Mouse (Mus musculus): ENCODE data around the gene Zfp986.
"Not testable (repeated sequence)": the region's sequence is repeated elsewhere in the genome, so short reads cannot be mapped to it uniquely, and the experiment has no call there.

Gene Zfp986

DNA sequence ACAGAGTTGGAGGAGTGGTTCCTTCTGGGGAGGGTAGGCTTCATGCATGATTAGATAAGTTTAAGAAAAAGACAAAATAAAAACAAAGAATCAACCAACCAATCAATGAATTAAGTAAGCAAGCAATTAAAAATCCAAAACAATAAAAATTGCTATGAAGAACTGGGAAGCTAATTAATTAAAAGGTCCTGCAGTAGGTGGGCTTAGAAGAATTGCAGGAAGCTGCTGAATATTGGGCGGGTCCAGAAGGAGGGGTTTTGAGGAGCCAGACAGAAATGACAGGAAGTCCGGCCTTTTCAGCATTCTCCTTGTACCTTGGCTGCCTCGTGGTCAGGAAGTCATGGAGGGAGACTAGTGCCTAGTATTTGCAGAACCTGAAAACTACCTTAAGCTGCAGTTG lies at the start of gene Zfp986:
Zfp986 (plus strand) TSS at position 301 of the 400 bp plus-strand sequence.
- not testable (repeated sequence) for DNase-seq

DNA sequence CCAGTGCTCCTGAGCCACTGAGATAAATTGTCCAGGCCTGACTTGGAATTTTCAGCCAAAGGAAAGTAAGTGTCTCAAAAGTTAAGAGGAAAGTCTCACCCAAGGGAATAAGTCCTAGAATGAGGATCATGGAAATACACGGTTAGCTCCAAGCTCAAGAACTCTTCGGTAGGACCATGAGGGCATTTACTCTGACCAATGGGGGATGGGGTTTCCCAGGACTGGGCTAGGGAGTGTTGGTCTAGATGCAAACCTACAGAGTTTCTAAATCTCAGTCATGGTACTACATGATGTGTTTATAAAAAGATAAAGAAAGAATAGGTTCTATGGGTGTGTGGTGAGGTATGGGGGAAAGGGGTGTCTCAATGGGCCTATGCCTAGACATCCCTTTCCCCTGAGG lies 48.6 kb upstream of the Zfp986 start:
- not testable (repeated sequence) for DNase-seq

DNA sequence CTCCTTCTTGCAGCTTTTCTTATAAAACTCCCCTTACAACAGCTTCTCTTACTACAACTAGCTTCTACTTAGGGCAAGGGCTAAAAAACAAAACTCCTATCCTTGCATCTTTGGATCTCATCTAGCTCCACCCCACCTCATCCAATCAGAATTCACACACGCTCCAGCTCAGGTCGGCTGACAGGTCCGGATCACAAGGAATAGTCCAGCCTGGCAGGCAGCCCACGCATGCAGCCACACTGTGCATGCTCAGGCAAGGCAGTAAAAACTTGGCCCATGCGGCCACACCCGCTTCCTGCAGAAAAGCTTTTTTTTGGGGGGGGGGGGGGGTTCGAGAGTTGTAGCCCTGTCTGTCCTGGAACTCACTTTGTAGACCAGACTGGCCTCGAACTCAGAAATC lies 43.0 kb upstream of the Zfp986 start:
- DNase-seq, result not testable (repeated sequence)

DNA sequence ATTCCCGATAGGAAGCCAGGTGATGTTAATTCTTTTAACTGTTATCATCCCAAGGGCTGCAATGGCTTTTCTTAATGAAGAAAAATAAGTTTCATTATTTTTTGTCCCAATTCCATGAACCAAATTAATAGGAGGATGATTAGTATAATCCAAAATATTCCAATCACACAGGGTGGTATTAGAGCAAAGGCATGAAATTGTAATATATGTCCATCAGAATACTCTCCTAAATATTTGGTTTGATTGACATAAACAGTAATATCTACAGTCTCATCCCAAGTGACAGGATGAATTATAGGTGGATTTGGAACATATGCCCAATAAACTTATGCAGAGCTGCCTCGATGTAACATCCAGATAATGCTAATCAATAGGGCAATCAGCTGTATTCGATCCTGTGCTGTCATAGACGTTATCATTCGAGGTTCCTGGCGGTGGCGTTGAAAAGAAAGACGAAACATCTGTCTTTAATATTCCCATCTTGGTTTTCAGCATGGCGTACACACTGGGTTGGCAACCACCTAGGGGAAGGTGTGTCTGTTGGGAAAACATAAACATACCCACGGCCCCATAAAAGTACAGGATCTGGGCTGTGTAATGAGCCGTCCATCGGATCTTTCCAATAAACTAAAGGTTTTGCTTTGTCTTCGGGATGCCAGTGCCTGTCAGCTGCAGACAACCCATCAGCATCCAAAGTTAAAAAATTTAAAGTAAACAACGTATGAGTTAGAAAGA lies 37.1 kb upstream of the Zfp986 start:
- not testable (repeated sequence) for DNase-seq

DNA sequence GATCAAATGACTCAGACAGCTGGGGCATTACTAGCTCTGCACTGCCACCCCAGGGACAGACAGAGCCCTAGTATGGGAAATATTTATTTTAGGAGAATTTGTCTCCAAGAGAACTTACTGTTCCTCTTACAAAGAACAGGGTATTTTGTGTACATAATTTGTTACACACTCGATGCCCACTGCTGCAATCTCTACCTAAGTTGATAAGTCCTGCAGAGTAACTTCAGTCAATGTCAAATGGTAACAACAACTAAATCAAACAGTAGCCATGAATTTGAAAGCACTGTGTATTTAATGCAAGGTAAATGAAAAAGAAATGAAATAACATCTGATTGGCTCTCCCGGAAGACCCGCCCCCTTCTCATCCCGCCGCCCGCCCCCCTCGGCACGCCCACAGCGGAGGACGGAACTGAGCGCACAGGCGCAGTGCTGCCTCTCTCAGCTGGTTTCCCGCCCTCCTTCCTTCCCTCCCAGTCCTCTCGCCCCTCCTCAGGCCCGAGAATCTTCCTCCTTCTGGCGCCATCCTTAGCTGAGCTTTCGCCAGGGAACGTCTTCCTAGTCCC lies 32.2 kb upstream of the Zfp986 start:
- DNase-seq, result not testable (repeated sequence)

DNA sequence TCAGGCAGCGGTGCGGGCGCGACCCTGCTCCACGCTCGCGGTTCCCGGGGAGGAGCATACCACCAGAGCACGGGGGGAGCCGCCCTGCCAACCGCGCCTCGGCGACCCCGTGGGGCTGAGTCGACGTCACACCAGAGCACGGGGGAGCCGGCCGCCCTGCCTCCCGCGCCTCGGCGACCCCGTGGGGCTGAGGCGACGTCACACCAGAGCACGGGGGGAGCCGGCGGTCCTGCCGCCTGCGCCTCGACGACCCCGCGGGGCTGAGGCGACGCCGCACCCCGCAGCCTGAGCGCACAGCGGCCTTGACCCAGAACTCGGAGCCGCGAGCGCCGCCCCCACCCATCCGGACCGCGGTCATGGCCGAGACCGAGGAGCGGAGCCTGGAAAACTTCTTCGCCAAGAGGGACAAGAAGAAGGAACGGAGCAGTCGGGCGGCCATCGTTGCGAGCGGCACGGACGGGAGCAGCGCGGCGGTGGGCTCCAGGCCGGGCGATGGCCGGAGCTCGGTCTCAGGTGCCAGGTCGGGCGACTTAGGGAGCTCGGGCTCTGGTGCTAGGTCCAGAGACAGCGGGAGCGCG lies 31.6 kb upstream of the Zfp986 start:
- DNase-seq, result peak; percentile 8

DNA sequence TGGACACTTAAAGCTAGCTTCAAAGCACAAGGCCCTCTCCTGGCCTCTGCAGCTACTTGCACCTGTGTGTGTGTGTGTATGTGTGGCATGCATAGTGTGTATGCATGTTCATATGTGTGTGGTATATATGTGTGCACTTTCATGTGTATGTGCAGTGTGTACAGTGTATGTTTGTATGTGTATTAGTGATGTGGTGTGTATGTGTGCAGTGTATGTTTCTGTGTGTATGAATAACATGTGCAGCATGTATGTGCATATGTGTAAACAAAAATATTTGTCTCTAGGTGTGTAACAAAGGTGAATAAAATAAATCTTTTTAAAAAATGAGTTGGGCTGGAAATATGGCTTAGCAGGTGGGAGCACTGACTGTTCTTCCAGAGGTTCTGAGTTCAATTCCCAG lies 21.8 kb upstream of the Zfp986 start:
- not testable (repeated sequence) for DNase-seq

DNA sequence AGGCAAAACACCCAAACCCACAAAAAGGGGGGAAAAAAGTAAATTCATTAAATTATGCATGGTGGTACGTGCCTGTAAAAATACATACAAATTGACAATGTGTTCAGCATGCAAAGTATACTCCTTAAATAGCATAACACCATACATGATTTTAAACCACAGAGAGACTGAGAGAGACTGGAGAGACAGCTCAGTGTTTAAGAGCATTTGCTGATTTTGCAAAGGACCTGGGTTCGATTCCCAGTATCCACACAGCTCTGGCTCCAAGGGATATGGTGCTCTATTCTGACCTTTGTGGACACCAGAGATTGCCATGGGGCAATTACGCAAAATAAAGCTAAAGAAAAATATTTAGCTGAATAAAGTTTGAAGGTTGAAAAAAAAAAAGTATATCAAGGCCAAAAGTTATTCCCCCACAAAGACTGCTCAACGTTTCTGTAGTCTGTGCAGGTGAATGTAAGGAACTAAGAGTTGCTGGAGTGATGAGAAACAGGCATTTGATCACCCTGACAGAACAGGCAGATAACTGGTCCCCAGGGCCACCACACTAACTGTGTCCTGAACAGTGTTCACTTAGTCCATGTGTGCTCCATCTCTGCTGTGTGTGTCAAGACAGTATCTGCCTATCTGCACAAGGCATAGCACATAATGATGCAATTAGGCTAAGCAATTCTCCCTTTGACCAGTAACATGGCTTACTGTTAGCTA lies 20.3 kb upstream of the Zfp986 start:
- DNase-seq, result not testable (repeated sequence)

DNA sequence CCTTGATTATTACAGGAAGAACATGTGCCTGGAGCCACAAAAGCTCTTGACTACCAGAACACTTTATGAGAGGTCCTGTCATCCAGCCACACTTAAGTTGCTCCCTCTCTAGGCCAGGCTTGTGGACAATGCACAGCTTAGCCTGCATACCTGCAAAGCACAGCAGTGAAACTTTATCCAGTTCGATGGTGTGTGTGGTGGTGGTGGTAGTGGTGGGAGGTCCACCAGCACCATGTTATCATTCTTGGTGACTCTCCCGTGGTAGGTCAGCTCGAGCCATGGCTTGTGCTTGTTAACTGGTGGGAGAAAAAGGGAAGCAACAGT lies 19.7 kb upstream of the Zfp986 start:
- DNase-seq, result not testable (repeated sequence)

DNA sequence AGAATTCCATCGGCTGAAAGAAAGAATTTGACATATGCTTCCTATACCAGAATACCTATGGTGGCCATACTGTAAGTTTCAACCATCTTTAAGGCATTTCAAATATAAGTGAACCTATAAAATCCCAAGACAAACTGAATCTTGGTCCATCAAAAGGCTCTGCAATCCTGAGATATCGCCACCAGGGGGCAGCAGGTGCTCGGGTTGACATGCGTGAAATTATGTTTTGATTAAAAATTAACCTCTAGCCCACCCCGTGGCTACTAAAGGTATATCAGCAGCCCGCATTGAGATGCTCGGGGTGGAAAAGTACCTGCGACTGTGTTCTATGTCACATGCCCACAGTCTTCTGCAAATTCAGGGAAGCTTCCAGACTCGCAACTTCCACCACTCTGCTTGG lies 17.2 kb upstream of the Zfp986 start:
- DNase-seq, result peak; percentile 5

DNA sequence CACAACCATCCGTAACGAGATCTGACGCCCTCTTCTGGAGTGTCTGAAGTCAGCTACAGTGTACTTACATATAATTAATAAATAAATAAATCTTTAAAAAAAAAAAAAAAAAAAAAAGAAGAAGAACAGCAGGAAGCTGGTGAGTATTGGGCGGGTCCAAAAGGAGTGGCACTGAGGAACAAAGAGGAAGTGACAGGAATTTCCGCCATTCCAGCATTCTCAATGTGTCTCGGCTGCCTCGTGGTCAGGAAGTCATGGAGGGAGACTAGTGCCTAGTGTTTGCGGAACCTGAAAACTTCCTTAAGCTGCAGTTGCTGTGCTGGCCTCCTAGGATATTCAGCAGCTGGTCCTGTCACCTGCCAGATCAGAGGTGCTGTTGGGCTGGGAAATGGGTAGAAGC lies 4.7 kb upstream of the Zfp986 start:
- peak; percentile 6 for DNase-seq
